Mouse (Mus musculus) gonadal fat pad, adult 2 months (tissue): ENCODE results near the gene Dmbx1. TPM values are rescaled to one million over a fixed set of nuclear protein-coding genes. Genes with fewer than 3 reads are reported as not detected.

Experiments used
- DNase-seq: peaks from one replicate; pipeline ENCODE4 v3.0.0-alpha.2; 2012; ENCODE audit warnings: low read depth
- polyA plus RNA-seq: library from polyadenylated mRNA; depleted of rRNA; stranded (reverse); fragments of >200 nt; gene quantifications from 2 replicates; pipeline ENCODE4 v1.2.3, GENCODE M21; 2012; rRNA removed

Dmbx1 gene
- polyA plus RNA-seq, 1 experiment: not detected

- no peak for DNase-seq
Observed at GRCm38 (mm10) chr4:115886875-115887274, 52.9 kb downstream of the Dmbx1 start.

DNA sequence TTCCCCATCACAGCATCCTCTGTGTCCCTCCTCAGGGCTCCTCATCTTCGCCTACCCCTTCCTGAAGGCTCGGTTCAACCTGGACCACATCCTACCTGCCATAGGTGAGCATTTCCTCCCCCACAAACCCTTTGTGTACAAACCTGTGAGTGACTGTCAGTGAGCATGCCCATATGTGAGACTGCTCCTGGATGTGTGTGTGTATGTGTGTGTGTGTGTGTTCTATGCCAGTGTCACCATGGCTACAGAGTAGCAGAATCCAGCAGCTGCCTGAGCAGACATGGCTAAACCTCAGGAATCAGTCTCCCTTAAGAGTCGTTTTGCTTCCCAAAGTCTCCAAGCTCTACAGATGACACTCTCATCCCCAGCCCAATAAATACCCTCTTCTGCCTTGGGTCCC is 53.9 kb downstream of the Dmbx1 start:
- no peak for DNase-seq

GRCm38 (mm10) chr4:115884022-115884421 is 55.7 kb downstream of the Dmbx1 start, which contains the start of gene Kncn:
Kncn (plus strand) TSS chr4:115884400.
- DNase-seq: no peak

- DNase-seq: no peak
Observed at GRCm38 (mm10) chr4:115882195-115882594, 57.5 kb downstream of the Dmbx1 start.

- DNase-seq: no peak
Observed at GRCm38 (mm10) chr4:115881183-115881582, 58.5 kb downstream of the Dmbx1 start.

DNA sequence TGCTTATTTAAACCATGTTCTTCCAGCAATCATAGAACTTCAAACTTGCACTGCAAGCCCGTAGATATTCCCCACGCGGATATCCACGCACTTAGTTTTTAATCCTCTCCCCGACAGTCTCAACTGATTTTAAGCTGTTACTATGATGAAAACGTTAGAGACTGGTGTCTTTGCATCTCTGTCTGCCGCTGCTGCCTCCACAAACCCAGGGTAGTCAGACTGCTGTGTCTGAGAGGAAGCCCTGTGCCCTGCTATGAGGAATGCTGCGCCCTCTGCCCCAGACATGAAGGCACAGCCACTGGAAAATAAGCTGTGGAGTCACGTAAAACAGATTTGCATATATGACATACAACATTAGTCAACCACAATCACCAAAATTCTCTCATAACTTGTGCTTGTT is 60.9 kb downstream of the Dmbx1 start:
- DNase-seq: no peak

DNA sequence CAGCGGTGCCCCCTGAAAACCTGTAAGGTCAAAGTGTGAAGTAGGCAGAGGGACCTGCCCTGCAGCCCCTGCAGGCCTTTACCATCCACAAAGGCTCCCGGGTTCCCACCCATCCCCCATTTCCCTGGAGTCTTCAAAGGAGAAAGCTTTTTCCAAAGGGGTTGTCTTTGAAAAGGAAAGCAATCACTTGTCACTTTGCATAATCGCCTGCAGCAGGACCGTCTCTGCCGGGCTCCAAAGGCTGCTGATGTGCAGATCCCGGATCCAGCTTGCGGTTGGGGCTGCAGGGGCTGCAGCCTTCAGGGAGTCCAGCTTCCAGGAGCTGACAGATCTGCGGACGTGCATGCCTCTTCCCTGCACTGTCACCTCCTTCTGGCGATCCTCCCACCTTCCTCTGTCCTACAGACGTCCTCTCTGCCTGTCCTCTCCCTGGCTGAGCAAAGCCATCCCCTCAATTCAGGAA is 61.5 kb downstream of the Dmbx1 start:
- DNase-seq: no peak

GRCm38 (mm10) chr4:115873231-115873630 is 66.5 kb downstream of the Dmbx1 start:
- DNase-seq: no peak

DNA sequence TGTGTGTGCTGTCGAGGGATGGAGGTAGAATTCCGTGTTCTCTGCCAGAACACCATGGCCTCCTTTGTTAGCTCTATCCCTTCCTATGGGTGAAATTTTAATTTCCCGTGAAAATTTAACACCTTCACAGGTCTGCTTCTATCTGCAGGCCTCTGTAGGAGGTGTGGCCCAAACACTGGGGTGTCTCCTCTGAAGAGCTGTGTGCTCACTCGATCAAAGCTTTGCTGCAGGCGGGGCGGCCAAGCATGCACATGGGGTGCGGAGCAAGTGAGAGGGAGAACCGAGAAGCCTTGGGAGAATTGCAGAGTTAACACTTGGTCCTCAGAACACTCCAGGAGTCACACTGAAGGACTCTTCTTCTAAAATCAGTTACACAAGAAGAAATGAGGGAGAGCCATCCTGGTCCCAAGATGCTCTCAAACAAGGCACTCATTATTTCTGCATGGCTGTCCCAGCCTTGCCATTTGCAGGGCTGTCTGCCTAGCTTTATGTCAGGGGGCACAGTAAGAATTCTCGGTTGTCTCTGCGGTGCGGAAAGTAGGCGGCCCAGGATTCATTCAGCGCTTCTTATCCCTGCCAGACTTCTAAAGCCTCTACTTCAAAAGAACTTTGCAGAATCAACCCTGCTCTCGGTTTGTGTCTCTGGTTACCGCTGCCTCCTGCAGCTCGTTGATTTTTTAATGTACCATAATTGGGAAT is 70.1 kb downstream of the Dmbx1 start:
- no peak for DNase-seq

Other genes starting within 250 kb of the Dmbx1 start
- 23.5 and 25.0 TPM in 2 replicates for gene Efcab14, start 202.2 kb downstream of the Dmbx1 start, polyA plus RNA-seq
- gene Tex38, start 158.9 kb downstream of the Dmbx1 start, polyA plus RNA-seq: 0.39 and 0.43 TPM in 2 replicates
- gene Atpaf1, start 155.1 kb downstream of the Dmbx1 start, polyA plus RNA-seq: 14.7 and 20.9 TPM in 2 replicates
- gene Mob3c, start 111.8 kb downstream of the Dmbx1 start, polyA plus RNA-seq: 21.6 and 25.4 TPM in 2 replicates
- gene Mknk1, start 100.7 kb downstream of the Dmbx1 start, polyA plus RNA-seq: 41.0 and 49.9 TPM in 2 replicates
- not detected in 2 replicates for gene Kncn, start 55.5 kb downstream of the Dmbx1 start, polyA plus RNA-seq
- 0.31 and 0.85 TPM in 2 replicates for gene 6430628N08Rik, start 49.3 kb downstream of the Dmbx1 start, polyA plus RNA-seq
- gene Faah, start 78.0 kb upstream of the Dmbx1 start, polyA plus RNA-seq: 36.0 and 47.0 TPM in 2 replicates
- gene Nsun4, start 114.0 kb upstream of the Dmbx1 start, polyA plus RNA-seq: 9.7 and 10.5 TPM in 2 replicates
- gene Uqcrh, start 135.1 kb upstream of the Dmbx1 start, polyA plus RNA-seq: 166 and 185 TPM in 2 replicates
- 71.5 and 83.8 TPM in 2 replicates for gene Lrrc41, start 135.3 kb upstream of the Dmbx1 start, polyA plus RNA-seq
- 0.74 and 0.82 TPM in 2 replicates for gene Rad54l, start 183.8 kb upstream of the Dmbx1 start, polyA plus RNA-seq
- gene Pomgnt1, start 183.9 kb upstream of the Dmbx1 start, polyA plus RNA-seq: 55.1 and 56.5 TPM in 2 replicates
- 3.0 and 4.2 TPM in 2 replicates for gene Lurap1, start 211.4 kb upstream of the Dmbx1 start, polyA plus RNA-seq
- 24.4 and 52.5 TPM in 2 replicates for gene Tspan1, start 227.7 kb upstream of the Dmbx1 start, polyA plus RNA-seq
- gene 1700042G07Rik, start 233.4 kb upstream of the Dmbx1 start, polyA plus RNA-seq: 5.0 and 5.6 TPM in 2 replicates
- gene Gm49337, start 233.5 kb upstream of the Dmbx1 start, polyA plus RNA-seq: not detected in 2 replicates